Mouse (Mus musculus) midbrain, embryonic 14.5 days (tissue): ENCODE results near the gene 1700012B07Rik. TPM values are rescaled to one million over a fixed set of nuclear protein-coding genes. Genes with fewer than 3 reads are reported as not detected.

Experiments
- ATAC-seq: fragments of 200-750 bp; cut with Nextera tagmentation; 2 replicates; pipeline ENCODE4 v1.8.0; 2017; ENCODE audit warnings: moderate number of reproducible peaks, moderate library complexity; ENCODE audit not compliant: low FRiP score, low TSS enrichment
- DNase-seq: peaks from one replicate; pipeline ENCODE4 v3.0.0-alpha.2; 2015
- H3K27ac ChIP-seq: fragments of 300-500 bp; sonication (generic); replicated peaks from 2 replicates; pipeline ENCODE4 v1.5.1; 2014; ENCODE audit warnings: mild to moderate bottlenecking, low read depth, low read length, moderate library complexity
- H3K27me3 ChIP-seq: fragments of 300-500 bp; sonication (generic); 2 replicates; pipeline ENCODE4 v1.6.1; 2014; ENCODE audit warnings: low read length, control low read depth, mixed read lengths; ENCODE audit not compliant: control insufficient read depth, insufficient read depth
- H3K36me3 ChIP-seq: fragments of 300-500 bp; sonication (generic); 2 replicates; pipeline ENCODE4 v1.6.1; 2014; ENCODE audit warnings: low read length, control low read depth; ENCODE audit not compliant: control insufficient read depth, insufficient read depth
- H3K4me1 ChIP-seq: fragments of 300-500 bp; sonication (generic); 2 replicates; pipeline ENCODE4 v1.6.1; 2014; ENCODE audit warnings: mild to moderate bottlenecking, antibody characterized with exemption, low read length, control low read depth; ENCODE audit not compliant: control insufficient read depth, insufficient read depth
- H3K4me2 ChIP-seq: fragments of 300-500 bp; sonication (generic); 2 replicates; pipeline ENCODE4 v1.6.1; 2014; ENCODE audit warnings: mild to moderate bottlenecking, low read length, moderate library complexity
- H3K4me3 ChIP-seq: fragments of 300-500 bp; sonication (generic); replicated peaks from 2 replicates; pipeline ENCODE4 v1.5.1; 2014; ENCODE audit warnings: low read depth, low read length
- H3K9ac ChIP-seq: fragments of 300-500 bp; sonication (generic); replicated peaks from 2 replicates; pipeline ENCODE4 v1.6.1; 2014; ENCODE audit warnings: mild to moderate bottlenecking, low read length, moderate library complexity
- H3K9me3 ChIP-seq: fragments of 300-500 bp; sonication (generic); 2 replicates; pipeline ENCODE4 v1.6.1; 2016; ENCODE audit warnings: low read length, control low read depth, mixed read lengths; ENCODE audit not compliant: control insufficient read depth
- WGBS: fragments of 180-500 bp; shearing (Covaris S2); extraction: QIAGEN DNeasy Blood & Tissue Kit; methylation state at CpG from one replicate; pipeline ENCODE4 v1.1.7; 2014; 5-methylcytosine and 5-hydroxymethylcytosine counted together
- polyA plus RNA-seq: library from polyadenylated mRNA; unstranded; fragments of >200 nt; fragmentation: Nextera tagmentation; extraction: Ambion mirVana; gene quantifications from 2 replicates; pipeline ENCODE4 v1.2.1, GENCODE M21; 2014

The 1700012B07Rik gene
- polyA plus RNA-seq, 1 experiment from 2014 or later: not detected

GRCm38 (mm10) chr11:109817405-109817804, 10.4 kb downstream of the 1700012B07Rik start:
- H3K9me3 ChIP-seq: no peaks in the 10 kb centered on the region
- WGBS: 89% methylated on average over 3 of the region's 3 CpGs
- no peak for ATAC-seq
- H3K4me1 ChIP-seq: no peaks in the 10 kb centered on the region
- H3K4me2 ChIP-seq: no peak overlapping the region
- H3K9ac ChIP-seq: no peak overlapping the region
- H3K36me3 ChIP-seq: no peaks in the 10 kb centered on the region
- H3K27me3 ChIP-seq: no peaks in the 10 kb centered on the region
- no peak overlapping the region for H3K27ac ChIP-seq
- DNase-seq: no peak
- no peak overlapping the region for H3K4me3 ChIP-seq

- DNase-seq: no peak
- Histone ChIP-seq H3K9me3 (no peaks in the 10 kb centered on the region), H3K27me3 (no peaks in the 10 kb centered on the region), H3K4me3 (no peak overlapping the region), H3K4me1 (no peaks in the 10 kb centered on the region), H3K9ac (no peak overlapping the region), H3K4me2 (no peak overlapping the region), H3K36me3 (no peaks in the 10 kb centered on the region), H3K27ac (no peak overlapping the region)
- 69% methylated on average over 1 of the region's 1 CpGs for WGBS
- ATAC-seq: no peak
Measured at GRCm38 (mm10) chr11:109816911-109817310, 10.9 kb downstream of the 1700012B07Rik start.

GRCm38 (mm10) chr11:109811721-109812120, 16.1 kb downstream of the 1700012B07Rik start:
- no peaks in the 10 kb centered on the region for H3K36me3 ChIP-seq
- no peak overlapping the region for H3K9ac ChIP-seq
- DNase-seq (peak; percentile 31), ATAC-seq (no peak)
- no peaks in the 10 kb centered on the region for H3K9me3 ChIP-seq
- H3K4me2 ChIP-seq: no peak overlapping the region
- no peak overlapping the region for H3K27ac ChIP-seq
- H3K4me1 ChIP-seq: no peaks in the 10 kb centered on the region
- no peak overlapping the region for H3K4me3 ChIP-seq
- 80% methylated on average over 2 of the region's 2 CpGs for WGBS
- H3K27me3 ChIP-seq: no peaks in the 10 kb centered on the region

- DNase-seq (peak; percentile 12), ATAC-seq (no peak)
- no peaks in the 10 kb centered on the region for H3K36me3 ChIP-seq
- WGBS: 76% methylated on average over 4 of the region's 4 CpGs
- H3K4me3 ChIP-seq: no peak overlapping the region
- no peaks in the 10 kb centered on the region for H3K4me1 ChIP-seq
- H3K4me2 ChIP-seq: no peak overlapping the region
- H3K9me3 ChIP-seq: no peaks in the 10 kb centered on the region
- no peak overlapping the region for H3K27ac ChIP-seq
- H3K9ac ChIP-seq: no peak overlapping the region
- H3K27me3 ChIP-seq: no peaks in the 10 kb centered on the region
Measured at GRCm38 (mm10) chr11:109809175-109809855, 18.5 kb downstream of the 1700012B07Rik start.

GRCm38 (mm10) chr11:109801515-109801914, 26.3 kb downstream of the 1700012B07Rik start:
- H3K9ac ChIP-seq: no peak overlapping the region
- no peaks in the 10 kb centered on the region for H3K36me3 ChIP-seq
- no peaks in the 10 kb centered on the region for H3K27me3 ChIP-seq
- no peak overlapping the region for H3K4me2 ChIP-seq
- DNase-seq (no peak), ATAC-seq (no peak)
- WGBS: 71% methylated on average over 1 of the region's 1 CpGs
- no peaks in the 10 kb centered on the region for H3K4me1 ChIP-seq
- no peak overlapping the region for H3K27ac ChIP-seq
- H3K9me3 ChIP-seq: no peaks in the 10 kb centered on the region
- no peak overlapping the region for H3K4me3 ChIP-seq

- ATAC-seq: no peak
- DNase-seq: no peak
- H3K27ac ChIP-seq: no peak overlapping the region
- H3K4me2 ChIP-seq: no peak overlapping the region
- H3K4me3 ChIP-seq: no peak overlapping the region
- WGBS: 89% methylated on average over 6 of the region's 6 CpGs
- no peaks in the 10 kb centered on the region for H3K36me3 ChIP-seq
- H3K9ac ChIP-seq: no peak overlapping the region
- H3K9me3 ChIP-seq: no peaks in the 10 kb centered on the region
- H3K4me1 ChIP-seq: no peaks in the 10 kb centered on the region
- no peaks in the 10 kb centered on the region for H3K27me3 ChIP-seq
Measured at GRCm38 (mm10) chr11:109797531-109797930, 30.3 kb downstream of the 1700012B07Rik start.

- Histone ChIP-seq H3K4me2 (no peak overlapping the region), H3K27me3 (no peaks in the 10 kb centered on the region), H3K9ac (no peak overlapping the region), H3K36me3 (no peaks in the 10 kb centered on the region), H3K4me1 (no peaks in the 10 kb centered on the region), H3K9me3 (no peaks in the 10 kb centered on the region), H3K27ac (no peak overlapping the region), H3K4me3 (no peak overlapping the region)
- DNase-seq (no peak), ATAC-seq (no peak)
- WGBS: 88% methylated on average over 2 of the region's 2 CpGs
Measured at GRCm38 (mm10) chr11:109795536-109795935, 32.3 kb downstream of the 1700012B07Rik start.

GRCm38 (mm10) chr11:109793578-109793977, 34.3 kb downstream of the 1700012B07Rik start:
- H3K4me3 ChIP-seq: no peak overlapping the region
- H3K27ac ChIP-seq: no peak overlapping the region
- H3K9ac ChIP-seq: no peak overlapping the region
- no peaks in the 10 kb centered on the region for H3K4me1 ChIP-seq
- H3K27me3 ChIP-seq: no peaks in the 10 kb centered on the region
- no peaks in the 10 kb centered on the region for H3K9me3 ChIP-seq
- ATAC-seq (no peak), DNase-seq (no peak)
- no peak overlapping the region for H3K4me2 ChIP-seq
- no peaks in the 10 kb centered on the region for H3K36me3 ChIP-seq
- WGBS: 91% methylated on average over 4 of the region's 4 CpGs

GRCm38 (mm10) chr11:109792401-109792997, 35.3 kb downstream of the 1700012B07Rik start:
- Histone ChIP-seq H3K27ac (no peak overlapping the region), H3K4me3 (no peak overlapping the region), H3K4me2 (no peak overlapping the region), H3K4me1 (no peaks in the 10 kb centered on the region), H3K9ac (no peak overlapping the region), H3K36me3 (no peaks in the 10 kb centered on the region), H3K9me3 (no peaks in the 10 kb centered on the region), H3K27me3 (no peaks in the 10 kb centered on the region)
- ATAC-seq (no peak), DNase-seq (no peak)
- WGBS: 94% methylated on average over 13 of the region's 13 CpGs
